Mouse (Mus musculus) retina, embryonic 14.5 days (tissue): Measurements from ENCODE around the gene Ankrd9.
A peak's percentile ranks its signal among the peaks of the same experiment; 100 is the strongest.

Experiments used
- DNase-seq: peaks from one replicate; pipeline ENCODE4 v3.0.0-alpha.2; 2015; ENCODE audit warnings: low spot score

Gene Ankrd9

DNA sequence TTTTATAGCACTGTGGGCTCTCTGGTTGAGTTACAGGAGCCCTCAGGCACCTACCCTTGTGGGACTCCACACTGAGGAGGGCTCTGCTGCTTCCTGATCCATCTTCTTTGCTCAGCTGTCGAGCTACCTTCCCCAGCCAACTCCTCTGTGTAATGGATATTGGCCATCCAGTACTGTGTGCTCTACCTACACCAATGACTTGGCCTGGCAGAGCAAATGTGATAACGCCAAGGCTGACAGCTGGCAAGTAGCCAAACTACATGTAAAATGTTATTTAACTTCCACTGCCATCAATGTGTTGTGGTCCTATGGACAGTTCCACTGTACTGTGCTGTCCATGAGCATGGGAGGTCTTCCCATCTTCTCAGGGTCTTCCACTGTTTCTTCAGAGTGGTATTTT, 16.9 kb downstream of the Ankrd9 start:
- no peak for DNase-seq

DNA sequence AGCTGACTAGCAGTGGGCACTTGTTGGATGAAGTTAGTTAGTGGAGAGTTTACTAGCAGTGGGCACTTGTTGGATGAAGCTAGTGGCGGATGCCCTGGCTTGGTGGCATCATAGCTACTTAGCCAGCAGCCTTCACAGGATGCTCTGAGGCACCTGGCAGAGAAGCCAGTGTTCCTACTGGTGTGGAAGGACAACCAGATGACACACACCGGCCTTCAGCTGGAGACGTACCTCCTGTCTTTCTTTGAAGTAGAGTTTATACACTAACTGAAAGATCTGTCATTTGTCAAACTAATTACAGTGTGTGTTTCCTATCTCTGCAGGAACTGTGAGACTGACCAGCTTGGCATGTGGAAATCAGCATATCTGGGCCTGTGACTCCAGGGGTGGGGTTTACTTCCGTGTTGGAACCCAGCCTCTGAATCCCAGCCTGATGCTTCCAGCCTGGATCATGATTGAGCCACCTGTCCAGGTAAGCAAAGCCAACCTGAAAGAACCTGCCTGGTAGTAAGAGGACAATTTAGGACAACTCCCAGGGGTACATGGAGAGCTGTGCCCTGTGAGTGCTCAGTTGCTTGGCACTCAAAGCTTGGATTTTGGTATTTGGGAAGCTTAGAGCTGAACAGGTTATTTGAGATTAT, 24.4 kb downstream of the Ankrd9 start:
- no peak for DNase-seq

GRCm38 (mm10) chr12:110953900-110954299, 24.9 kb downstream of the Ankrd9 start:
- DNase-seq: no peak

DNA sequence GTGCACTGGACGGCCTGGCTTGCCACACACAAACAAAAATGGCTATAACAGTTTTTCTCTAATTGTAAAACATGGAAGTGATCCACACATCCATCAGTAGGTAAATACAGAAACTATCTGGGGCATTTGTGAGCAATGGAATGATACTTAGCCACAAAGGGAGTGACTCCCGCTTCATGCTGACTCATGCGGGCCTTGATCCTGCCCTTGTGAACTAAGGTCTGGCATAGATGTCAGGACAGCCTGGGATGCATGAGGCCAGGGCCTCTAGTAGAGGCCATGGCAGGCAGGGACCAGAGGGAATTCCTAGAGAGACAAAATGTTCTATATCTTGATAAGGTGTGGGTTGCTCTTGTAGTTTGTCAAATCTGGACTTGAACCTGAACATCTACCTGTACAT, 25.4 kb downstream of the Ankrd9 start:
- no peak for DNase-seq

GRCm38 (mm10) chr12:110952628-110953385, 26.0 kb downstream of the Ankrd9 start:
- DNase-seq: no peak

- no peak for DNase-seq
Observed at GRCm38 (mm10) chr12:110951236-110951635, 27.6 kb downstream of the Ankrd9 start.

DNA sequence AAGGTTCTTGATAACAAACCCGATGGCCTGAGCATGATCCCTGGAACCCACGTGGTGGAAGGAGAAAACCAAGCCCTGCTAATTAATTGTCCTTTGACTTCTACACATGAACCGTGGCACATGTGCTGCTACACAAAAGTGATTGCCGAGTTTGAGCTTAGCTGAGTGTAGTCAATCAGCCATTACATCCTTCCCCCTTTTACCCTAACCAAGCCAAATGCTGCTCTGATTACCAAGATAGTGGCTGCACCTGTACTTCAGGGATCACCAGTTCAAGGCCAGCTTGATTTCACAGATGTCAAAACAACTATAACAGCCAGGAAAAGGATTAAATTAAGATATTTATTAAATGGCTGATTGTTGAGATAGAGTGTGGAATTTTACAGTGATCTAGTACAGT, 28.7 kb downstream of the Ankrd9 start:
- DNase-seq: no peak

- no peak for DNase-seq
Observed at GRCm38 (mm10) chr12:110949410-110949809, 29.4 kb downstream of the Ankrd9 start.

- DNase-seq: no peak
Observed at GRCm38 (mm10) chr12:110948910-110949201, 30.0 kb downstream of the Ankrd9 start.

DNA sequence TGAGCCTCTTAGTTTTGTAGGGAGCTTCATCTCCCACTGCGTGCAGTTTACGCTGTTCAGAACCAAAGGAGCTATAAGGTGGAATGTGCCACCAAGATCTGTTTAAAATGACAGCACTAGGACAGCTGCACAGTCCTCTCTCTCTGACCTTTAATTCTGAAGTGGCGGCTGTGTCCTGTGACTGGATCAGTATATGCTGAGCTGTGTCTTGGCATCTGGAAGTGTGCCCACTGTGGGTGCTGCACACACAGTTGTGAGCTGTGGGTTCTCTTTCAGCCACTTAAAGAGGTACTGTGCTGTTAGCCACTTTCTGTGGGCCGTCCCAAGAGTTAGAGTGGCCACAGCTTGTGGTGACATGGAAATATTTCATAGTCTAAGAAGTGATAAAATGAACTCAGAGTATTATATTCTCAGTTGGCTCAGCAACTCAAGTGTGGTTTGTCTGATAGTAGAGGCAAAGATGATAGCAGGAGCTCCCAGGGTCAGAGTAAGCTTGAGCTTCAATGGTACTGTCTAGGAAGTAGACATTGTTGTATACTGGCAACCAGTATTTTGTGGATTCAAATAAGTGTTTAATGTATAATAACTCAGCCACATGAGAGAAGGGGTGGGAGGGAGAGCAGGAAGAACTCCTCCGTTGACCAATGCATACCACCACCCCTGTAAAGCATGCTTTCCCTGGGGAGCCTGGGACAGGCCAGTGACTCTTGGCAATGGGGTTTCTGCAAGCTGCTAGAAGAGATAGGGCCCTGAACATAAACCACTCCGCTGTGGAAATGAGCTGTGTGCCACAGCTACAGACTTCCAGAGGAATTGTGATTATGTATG, 30.5 kb downstream of the Ankrd9 start:
- DNase-seq: no peak

DNA sequence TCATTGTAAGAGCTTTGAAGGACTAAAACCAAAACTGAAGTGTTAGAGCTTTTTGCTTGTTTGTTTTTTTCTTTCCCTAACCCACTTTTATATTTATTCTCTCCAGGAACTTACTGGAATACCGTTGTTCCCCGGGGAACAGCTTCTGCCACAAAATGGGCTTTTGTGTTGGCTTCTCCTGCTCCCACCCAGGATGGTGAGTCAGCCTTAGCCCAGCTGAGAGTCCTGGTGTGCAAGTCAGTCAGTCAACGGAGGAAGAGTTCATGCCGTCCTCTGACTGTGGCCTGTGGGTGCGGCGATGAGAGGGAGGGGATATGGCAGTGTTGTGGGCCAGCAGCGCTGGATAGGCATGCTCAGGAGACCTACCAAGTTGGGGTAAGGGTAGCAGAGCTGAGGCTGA, 32.6 kb downstream of the Ankrd9 start:
- no peak for DNase-seq

GRCm38 (mm10) chr12:110940869-110941268, 38.0 kb downstream of the Ankrd9 start:
- no peak for DNase-seq

DNA sequence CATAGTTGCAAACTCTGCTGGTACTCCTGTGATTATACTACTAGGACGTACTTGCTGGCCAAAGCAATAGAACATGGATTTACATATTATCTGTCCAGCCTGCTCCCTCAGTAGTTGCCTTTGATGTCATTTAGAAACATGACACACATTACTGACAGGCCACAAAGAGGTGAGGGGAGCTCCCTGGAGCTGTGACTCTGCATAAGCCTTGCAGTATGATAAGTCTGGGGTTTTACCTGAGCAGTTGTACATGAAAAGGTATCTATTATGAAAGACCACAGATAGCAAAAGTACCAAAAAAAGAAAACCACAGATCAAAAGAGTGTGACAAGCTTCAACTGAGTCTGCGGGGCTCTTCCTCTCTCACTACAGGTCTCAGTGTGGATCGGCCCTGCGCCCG, 39.5 kb downstream of the Ankrd9 start:
- DNase-seq: no peak

- no peak for DNase-seq
Observed at GRCm38 (mm10) chr12:110937496-110937895, 41.3 kb downstream of the Ankrd9 start.

GRCm38 (mm10) chr12:110935983-110936620, 42.7 kb downstream of the Ankrd9 start:
- peak; percentile 91 for DNase-seq

DNA sequence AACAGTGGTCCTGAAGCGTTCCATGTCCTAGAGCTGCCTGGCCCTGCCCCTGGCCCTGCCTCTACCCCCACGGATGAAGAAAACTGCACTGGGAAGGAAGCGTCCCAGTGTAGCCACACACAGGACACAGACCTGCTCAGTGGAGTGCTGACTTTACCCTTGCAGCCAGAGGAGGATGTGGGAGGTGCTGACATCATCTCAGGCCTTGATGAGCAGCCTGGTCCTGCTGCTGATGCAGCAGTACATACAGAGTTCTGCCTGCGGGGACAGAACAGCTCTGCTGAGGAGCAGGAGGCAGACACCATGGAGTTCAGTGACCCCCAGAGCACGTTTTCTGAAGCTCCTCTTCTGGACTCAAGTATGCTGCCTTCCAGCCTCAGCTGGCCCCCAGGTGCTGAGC, 46.0 kb downstream of the Ankrd9 start:
- no peak for DNase-seq
